Mouse (Mus musculus) left cerebral cortex, postnatal 4 days (tissue): Measurements from ENCODE around the gene En1. TPM values are rescaled to one million over a fixed set of nuclear protein-coding genes. Genes with fewer than 3 reads are reported as not detected.

Source experiments
- DNase-seq: peaks from one replicate; pipeline ENCODE4 v3.0.0-alpha.2; 2022
- intact Hi-C: fragments of 180-260 bp; cut with DNase I; formaldehyde crosslinking; loops from one replicate; pipeline ENCODE4 v1.15.1; 2025
- total RNA-seq, 2 experiments: library from RNA; stranded (reverse); gene quantifications; 2 replicates each; pipeline ENCODE4 v1.2.3; 2021

The En1 gene
- total RNA-seq, 2 experiments from 2014 or later, result 0.12 to 0.14 TPM

- intact Hi-C loops, result no loop called here
- no peak for DNase-seq
Measured at GRCm38 (mm10) chr1:120615927-120616326, 13.7 kb downstream of the En1 start.

GRCm38 (mm10) chr1:120621383-120621782 lies 19.2 kb downstream of the En1 start:
- DNase-seq, result no peak
- intact Hi-C loops, result no loop called here

- intact Hi-C loops, result no loop called here
Measured at GRCm38 (mm10) chr1:120626930-120627621, 24.9 kb downstream of the En1 start.

GRCm38 (mm10) chr1:120627622-120628001 lies 25.4 kb downstream of the En1 start:
- no peak for DNase-seq
- intact Hi-C loops, result no loop called here

More at GRCm38 (mm10) chr1:120626930-120627621, 24.9 kb downstream of the En1 start:
- DNase-seq, result peak; percentile 50

- intact Hi-C loops, result no loop called here
- DNase-seq, result no peak
Measured at GRCm38 (mm10) chr1:120628821-120629220, 26.6 kb downstream of the En1 start.

GRCm38 (mm10) chr1:120643380-120643779 lies 41.2 kb downstream of the En1 start:
- intact Hi-C loops, result no loop called here
- no peak for DNase-seq

GRCm38 (mm10) chr1:120643848-120644711 lies 41.9 kb downstream of the En1 start:
- intact Hi-C loops, result no loop called here
- DNase-seq, result no peak

GRCm38 (mm10) chr1:120644755-120645154 lies 42.5 kb downstream of the En1 start:
- DNase-seq, result no peak
- intact Hi-C loops, result no loop called here

- DNase-seq, result no peak
- intact Hi-C loops, result no loop called here
Measured at GRCm38 (mm10) chr1:120650068-120650467, 47.9 kb downstream of the En1 start.

GRCm38 (mm10) chr1:120651997-120652396 lies 49.8 kb downstream of the En1 start:
- DNase-seq, result no peak
- intact Hi-C loops, result no loop called here

- intact Hi-C loops, result no loop called here
- DNase-seq, result peak; percentile 79
Measured at GRCm38 (mm10) chr1:120654950-120655396, 52.8 kb downstream of the En1 start.

Other genes starting within 250 kb of the En1 start
- under 1 TPM in 1 of 2 experiments, not detected in 1; 0.72 TPM for gene Marco, start 97.4 kb upstream of the En1 start, total RNA-seq